Mouse (Mus musculus) ovary, postnatal 14 days (tissue): ENCODE measurements around the gene Abhd14a.
A peak's percentile ranks its signal among the peaks of the same experiment; 100 is the strongest.

Experiments used
- DNase-seq: peaks from one replicate; pipeline ENCODE4 v3.0.0; 2022; ENCODE audit warnings: low spot score

The Abhd14a gene

GRCm38 (mm10) chr9:106469317-106469716 is 21.8 kb upstream of the Abhd14a start:
- no peak for DNase-seq

GRCm38 (mm10) chr9:106467746-106468145 is 20.3 kb upstream of the Abhd14a start:
- no peak for DNase-seq

GRCm38 (mm10) chr9:106466721-106467120 is 19.2 kb upstream of the Abhd14a start:
- DNase-seq, result no peak

- DNase-seq, result no peak
Measured at GRCm38 (mm10) chr9:106465571-106466200, 18.2 kb upstream of the Abhd14a start, which contains the start of gene Gpr62. Gpr62 (minus strand) TSS chr9:106465938.

- DNase-seq, result peak; percentile 38
Measured at GRCm38 (mm10) chr9:106464751-106465541, 17.5 kb upstream of the Abhd14a start.

GRCm38 (mm10) chr9:106463122-106464063 is 15.9 kb upstream of the Abhd14a start:
- no peak for DNase-seq

GRCm38 (mm10) chr9:106462430-106462800 is 14.9 kb upstream of the Abhd14a start:
- no peak for DNase-seq

GRCm38 (mm10) chr9:106461641-106462429 is 14.4 kb upstream of the Abhd14a start:
- DNase-seq, result no peak

- DNase-seq, result no peak
Measured at GRCm38 (mm10) chr9:106461026-106461415, 13.5 kb upstream of the Abhd14a start.

- no peak for DNase-seq
Measured at GRCm38 (mm10) chr9:106460401-106461025, 13.0 kb upstream of the Abhd14a start.

- DNase-seq, result no peak
Measured at GRCm38 (mm10) chr9:106459946-106460345, 12.5 kb upstream of the Abhd14a start.

- no peak for DNase-seq
Measured at GRCm38 (mm10) chr9:106457920-106458319, 10.4 kb upstream of the Abhd14a start.

GRCm38 (mm10) chr9:106457163-106457559 is 9.7 kb upstream of the Abhd14a start:
- DNase-seq, result no peak

- no peak for DNase-seq
Measured at GRCm38 (mm10) chr9:106456325-106457162, 9.1 kb upstream of the Abhd14a start.

GRCm38 (mm10) chr9:106454888-106455681 is 7.6 kb upstream of the Abhd14a start:
- DNase-seq, result no peak

- DNase-seq, result no peak
Measured at GRCm38 (mm10) chr9:106454071-106454761, 6.7 kb upstream of the Abhd14a start.

- DNase-seq, result peak; percentile 48
Measured at GRCm38 (mm10) chr9:106453271-106454070, 6.0 kb upstream of the Abhd14a start, which contains the start of gene Pcbp4. Pcbp4 (plus strand) TSS chr9:106453291.

- DNase-seq, result no peak
Measured at GRCm38 (mm10) chr9:106452821-106453220, 5.3 kb upstream of the Abhd14a start.
